Mouse (Mus musculus) CH12.LX (cell line): Measurements from ENCODE around the gene Lrrc4b. TPM values are rescaled to one million over a fixed set of nuclear protein-coding genes. Genes with fewer than 3 reads are reported as not detected.

Experiments used
- DNase-seq: peaks from one replicate; pipeline ENCODE4 v3.0.0-alpha.2; 2013; ENCODE audit errors: extremely low read depth
- H3K27ac ChIP-seq: 2 replicates; pipeline ENCODE4 v1.5.1; 2012; ENCODE audit warnings: low read depth, mild to moderate bottlenecking, control low read depth, moderate library complexity; ENCODE audit not compliant: insufficient read depth
- H3K27me3 ChIP-seq: replicated peaks from 2 replicates; pipeline ENCODE3; 2012; ENCODE audit warnings: inconsistent platforms
- H3K36me3 ChIP-seq, 2 experiments: replicated peaks in 1 of 2; 2 replicates each; pipeline versions ENCODE3 to v1.6.1; 2012; ENCODE audit warnings: inconsistent platforms in 1 of 2, low read length in 1 of 2, mild to moderate bottlenecking in 1 of 2, mixed read lengths in 1 of 2, moderate library complexity in 1 of 2; ENCODE audit not compliant: control insufficient read depth in 1 of 2, insufficient read depth in 1 of 2
- H3K4me1 ChIP-seq, 2 experiments: 2 replicates each; pipeline ENCODE4 v1.6.1; 2012; ENCODE audit warnings: inconsistent platforms in 1 of 2, moderate library complexity in 1 of 2; ENCODE audit not compliant: insufficient read depth in 2 of 2, control insufficient read depth in 1 of 2
- H3K4me2 ChIP-seq: 2 replicates; pipeline ENCODE4 v1.6.1; 2012; ENCODE audit warnings: low read depth, mild to moderate bottlenecking, control low read depth; ENCODE audit not compliant: poor library complexity, insufficient read depth, severe bottlenecking
- H3K4me3 ChIP-seq, 3 experiments: fragments of 150-350 bp in 1 of 3; sonication (generic) in 1 of 3; replicated peaks in 1 of 3; 2 replicates each; pipeline versions ENCODE3 to v1.5.1; 2011 to 2012; ENCODE audit warnings: low read depth in 2 of 3, low read length in 2 of 3, mild to moderate bottlenecking in 2 of 3, moderate library complexity in 2 of 3, control low read depth in 1 of 3, improper control_type of control experiment in 1 of 3, inconsistent platforms in 1 of 3, mixed read lengths in 1 of 3; ENCODE audit not compliant: poor library complexity in 1 of 3
- H3K79me2 ChIP-seq: replicated peaks from 2 replicates; pipeline ENCODE4 v1.6.1; 2012; ENCODE audit warnings: mild to moderate bottlenecking, moderate library complexity; ENCODE audit not compliant: control insufficient read depth, poor library complexity, insufficient read depth, severe bottlenecking; ENCODE audit errors: extremely low read depth
- H3K9ac ChIP-seq: 2 replicates; pipeline ENCODE4 v1.6.1; 2012; ENCODE audit warnings: low read depth, mild to moderate bottlenecking, control low read depth, moderate library complexity; ENCODE audit not compliant: insufficient read depth
- H3K9me3 ChIP-seq: replicated peaks from 2 replicates; pipeline ENCODE3; 2012; ENCODE audit warnings: low read length, inconsistent platforms, mixed read lengths
- BHLHE40 ChIP-seq: IDR thresholded peaks from 2 replicates; pipeline ENCODE4 v1.6.1; 2011; ENCODE audit warnings: mild to moderate bottlenecking, low read depth, low read length, improper control_type of control experiment
- CHD1 ChIP-seq: IDR thresholded peaks from 2 replicates; pipeline ENCODE4 v1.6.1; 2012; ENCODE audit warnings: low read depth, low read length, improper control_type of control experiment, inconsistent platforms
- CHD2 ChIP-seq: IDR thresholded peaks from 2 replicates; pipeline ENCODE4 v1.6.1; 2011; ENCODE audit warnings: low read length, improper control_type of control experiment
- CTCF ChIP-seq, 2 experiments: IDR thresholded peaks in 1 of 2; conservative IDR thresholded peaks in 1 of 2; 2 replicates each; pipeline ENCODE4 v1.5.1; 2011 to 2012; ENCODE audit warnings: low read depth in 2 of 2, low read length in 2 of 2, improper control_type of control experiment in 1 of 2, inconsistent platforms in 1 of 2, mild to moderate bottlenecking in 1 of 2, moderate library complexity in 1 of 2
- ELF1 ChIP-seq: IDR thresholded peaks from 2 replicates; pipeline ENCODE4 v1.6.1; 2014; ENCODE audit warnings: low read depth, mild to moderate bottlenecking, inconsistent platforms, low read length, improper control_type of control experiment
- EP300 ChIP-seq: IDR thresholded peaks from 2 replicates; pipeline ENCODE4 v1.6.1; 2011; ENCODE audit warnings: low read length, improper control_type of control experiment
- ETS1 ChIP-seq: conservative IDR thresholded peaks from 2 replicates; pipeline ENCODE4 v1.6.1; 2012; ENCODE audit warnings: low read depth, mild to moderate bottlenecking, inconsistent platforms, low read length, improper control_type of control experiment, moderate library complexity
- GABPA ChIP-seq: IDR thresholded peaks from 2 replicates; pipeline ENCODE4 v1.6.1; 2012; ENCODE audit warnings: low read depth, low read length, improper control_type of control experiment, inconsistent platforms; ENCODE audit not compliant: insufficient replicate concordance
- MYC ChIP-seq: IDR thresholded peaks from 2 replicates; pipeline ENCODE4 v1.6.1; 2011; ENCODE audit warnings: low read depth, mild to moderate bottlenecking, improper control_type of control experiment, low read length
- NRF1 ChIP-seq: IDR thresholded peaks from 2 replicates; pipeline ENCODE4 v1.6.1; 2014; ENCODE audit warnings: low read depth, mild to moderate bottlenecking, inconsistent platforms, low read length, improper control_type of control experiment, moderate library complexity
- PAX5 ChIP-seq: IDR thresholded peaks from 2 replicates; pipeline ENCODE4 v1.6.1; 2012; ENCODE audit warnings: low read length, inconsistent platforms, mixed read lengths
- POLR2A ChIP-seq: IDR thresholded peaks from 2 replicates; pipeline ENCODE4 v1.6.1; 2011; ENCODE audit warnings: low read depth, mild to moderate bottlenecking, improper control_type of control experiment, low read length
- POLR2AphosphoS2 ChIP-seq: IDR thresholded peaks from 2 replicates; pipeline ENCODE4 v1.6.1; 2011; ENCODE audit warnings: low read depth, low read length, improper control_type of control experiment
- SIN3A ChIP-seq: IDR thresholded peaks from 2 replicates; pipeline ENCODE4 v1.6.1; 2012; ENCODE audit warnings: low read length, improper control_type of control experiment, inconsistent platforms
- UBTF ChIP-seq: IDR thresholded peaks from 2 replicates; pipeline ENCODE4 v1.6.1; 2012; ENCODE audit warnings: low read depth, mild to moderate bottlenecking, inconsistent platforms, low read length, improper control_type of control experiment, moderate library complexity
- ZC3H11A ChIP-seq: IDR thresholded peaks from 2 replicates; pipeline ENCODE4 v1.6.1; 2012; ENCODE audit warnings: low read depth, mild to moderate bottlenecking, inconsistent platforms, low read length, improper control_type of control experiment
- ZKSCAN1 ChIP-seq: IDR thresholded peaks from 2 replicates; pipeline ENCODE4 v1.6.1; 2012; ENCODE audit warnings: low read depth, inconsistent platforms, low read length, improper control_type of control experiment, borderline replicate concordance
- ZMIZ1 ChIP-seq: IDR thresholded peaks from 2 replicates; pipeline ENCODE4 v1.6.1; 2012; ENCODE audit warnings: low read depth, mild to moderate bottlenecking, inconsistent platforms, low read length, improper control_type of control experiment
- dilution Hi-C: fragments of 300-500 bp; cut with MboI; formaldehyde crosslinking; loops from 2 replicates; pipeline ENCODE4 v1.14.3; 2020; ENCODE audit warnings: low sequenced_read_pairs; ENCODE audit not compliant: extremely low pct_unique_long_range_greater_than_20kb, extremely low pct_ligation_motif_present
- in situ Hi-C: fragments of 300-500 bp; cut with MboI; formaldehyde crosslinking; loops from 3 replicates; pipeline ENCODE4 v1.14.3; 2019; ENCODE audit warnings: low sequenced_read_pairs, low pct_ligation_motif_present, low pct_unique_long_range_greater_than_20kb, mixed read lengths
- polyA plus RNA-seq: library from polyadenylated mRNA; unstranded; fragments of >175 nt; gene quantifications from 2 replicates; pipeline ENCODE4 v1.2.1, GENCODE M21; 2012; ENCODE audit warnings: low read depth; ENCODE audit not compliant: insufficient read length
- total RNA-seq, 2 experiments: library from RNA; depleted of rRNA; stranded (reverse); fragments of 300-350 nt in 1 of 2; fragments of >200 nt in 1 of 2; gene quantifications; 2 replicates each; pipeline ENCODE4 v1.2.3; 2012 to 2014

The Lrrc4b gene
- total and polyA plus RNA-seq, 3 experiments, result 0.04 TPM; not detected in 2

- in situ Hi-C loops, result no loop called here
- H3K4me3 ChIP-seq, result no peak overlapping the region
- no peak overlapping the region for H3K4me2 ChIP-seq
- no peaks in the 10 kb centered on the region for H3K9me3 ChIP-seq
- dilution Hi-C loops, result no loop called here
- DNase-seq, result no peak
- peaks cover 91% of the 10 kb centered on the region for H3K27me3 ChIP-seq
- TF ChIP-seq SIN3A, result no peak
- no peak for TF ChIP-seq POLR2A
- no peak for TF ChIP-seq ZMIZ1
- TF ChIP-seq BHLHE40, result no peak
- TF ChIP-seq EP300, result no peak
- TF ChIP-seq ZKSCAN1, result no peak
- TF ChIP-seq UBTF, result no peak
- no peak for TF ChIP-seq ELF1
- no peak for TF ChIP-seq CHD1
- TF ChIP-seq GABPA, result no peak
- H3K4me1 ChIP-seq, result peaks cover 2 to 9% of the 10 kb centered on the region in 2 experiments; a peak in 3 of 4 replicates
- H3K27ac ChIP-seq, result no peak overlapping the region
- H3K9ac ChIP-seq, result no peak overlapping the region
- no peaks in the 10 kb centered on the region for H3K79me2 ChIP-seq
- no peaks in the 10 kb centered on the region for H3K36me3 ChIP-seq
These were observed 10.9 kb downstream of the Lrrc4b start for GRCm38 (mm10) chr7:44439696-44440095.

- dilution Hi-C loops (no loop called here), in situ Hi-C loops (no loop called here)
- no peak overlapping the region for H3K4me3 ChIP-seq
- H3K4me1 ChIP-seq, result peaks cover 0 to 1% of the 10 kb centered on the region in 2 experiments; a peak in 1 of 4 replicates
- no peaks in the 10 kb centered on the region for H3K79me2 ChIP-seq
- H3K4me2 ChIP-seq, result no peak overlapping the region
- H3K9me3 ChIP-seq, result no peaks in the 10 kb centered on the region
- peaks cover 91% of the 10 kb centered on the region for H3K27me3 ChIP-seq
- no peak overlapping the region for H3K9ac ChIP-seq
- no peaks in the 10 kb centered on the region for H3K36me3 ChIP-seq
- TF ChIP-seq PAX5, result no peak
- TF ChIP-seq MYC, result no peak
- no peak for TF ChIP-seq POLR2A
- no peak for TF ChIP-seq CTCF (conservative IDR thresholded peaks at IDR 0.05 in 1 of 2, IDR thresholded peaks at IDR 0.05 in 1 of 2; ENCODE audit: low read depth in 2 of 2, low read length in 2 of 2)
- no peak for DNase-seq
- H3K27ac ChIP-seq, result no peak overlapping the region
These were observed 11.7 kb downstream of the Lrrc4b start for GRCm38 (mm10) chr7:44440479-44440878.

- H3K36me3 ChIP-seq, result no peaks in the 10 kb centered on the region
- TF ChIP-seq POLR2A, result no peak
- no peak for TF ChIP-seq ELF1
- TF ChIP-seq CTCF (conservative IDR thresholded peaks at IDR 0.05 in 1 of 2, IDR thresholded peaks at IDR 0.05 in 1 of 2; ENCODE audit: low read depth in 2 of 2, low read length in 2 of 2), result no peak
- no peak for TF ChIP-seq CHD2
- no peak for TF ChIP-seq ZC3H11A
- no peak for TF ChIP-seq UBTF
- no peak for TF ChIP-seq ETS1
- TF ChIP-seq NRF1, result no peak
- TF ChIP-seq POLR2AphosphoS2, result no peak
- dilution Hi-C loops (no loop called here), in situ Hi-C loops (no loop called here)
- peaks cover 91% of the 10 kb centered on the region for H3K27me3 ChIP-seq
- no peak overlapping the region for H3K4me2 ChIP-seq
- DNase-seq, result no peak
- H3K4me1 ChIP-seq, result no peaks in the 10 kb centered on the region
- H3K4me3 ChIP-seq, result no peak overlapping the region
- H3K27ac ChIP-seq, result no peak overlapping the region
- H3K9me3 ChIP-seq, result no peaks in the 10 kb centered on the region
- no peak overlapping the region for H3K9ac ChIP-seq
- no peaks in the 10 kb centered on the region for H3K79me2 ChIP-seq
These were observed 12.4 kb downstream of the Lrrc4b start for GRCm38 (mm10) chr7:44441180-44441579.
